Mouse (Mus musculus) 416B (cell line): ENCODE results near the gene Tmem14c.

Experiments
- DNase-seq: peaks from one replicate; pipeline ENCODE4 v3.0.0; 2011; ENCODE audit warnings: low read depth

Gene Tmem14c

DNA sequence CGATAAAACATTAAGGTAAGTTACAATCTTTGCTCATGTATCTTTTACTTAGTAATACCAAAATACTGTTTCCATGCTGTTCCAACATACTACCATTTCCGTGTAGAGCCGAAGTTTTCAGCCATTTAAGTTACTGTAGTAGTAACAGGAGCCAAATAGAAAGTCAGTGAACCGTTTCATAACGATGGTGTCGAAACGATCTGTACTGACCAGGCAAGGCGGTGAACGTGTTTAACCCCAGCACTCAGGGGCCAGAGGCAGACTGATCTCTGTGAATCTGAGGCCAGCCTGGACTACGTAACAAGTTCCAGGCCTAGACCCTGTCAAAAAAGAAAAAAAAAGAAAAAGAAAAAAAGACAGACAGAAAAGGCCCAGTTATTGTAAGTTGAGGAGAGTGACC lies 7.8 kb upstream of the Tmem14c start:
- no peak for DNase-seq

DNA sequence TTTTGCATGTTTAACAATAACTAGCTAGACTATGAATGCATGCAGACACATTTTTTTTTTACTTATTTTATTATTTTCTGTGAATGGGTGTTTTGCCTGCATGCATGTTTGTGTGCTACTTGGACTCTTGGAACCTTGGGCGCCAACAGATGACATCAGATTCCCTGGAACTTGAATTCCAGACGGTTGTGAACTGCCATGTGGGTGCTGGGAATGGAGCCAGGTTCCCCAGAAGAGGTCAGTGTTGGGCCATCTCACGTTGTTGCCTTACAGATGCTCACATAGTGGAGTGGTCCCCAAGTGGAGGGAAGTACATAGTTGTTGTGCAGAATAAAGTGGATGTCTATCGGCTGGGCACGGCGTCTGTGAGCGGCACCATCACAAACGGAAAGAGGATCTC lies 7.1 kb upstream of the Tmem14c start:
- no peak for DNase-seq

DNA sequence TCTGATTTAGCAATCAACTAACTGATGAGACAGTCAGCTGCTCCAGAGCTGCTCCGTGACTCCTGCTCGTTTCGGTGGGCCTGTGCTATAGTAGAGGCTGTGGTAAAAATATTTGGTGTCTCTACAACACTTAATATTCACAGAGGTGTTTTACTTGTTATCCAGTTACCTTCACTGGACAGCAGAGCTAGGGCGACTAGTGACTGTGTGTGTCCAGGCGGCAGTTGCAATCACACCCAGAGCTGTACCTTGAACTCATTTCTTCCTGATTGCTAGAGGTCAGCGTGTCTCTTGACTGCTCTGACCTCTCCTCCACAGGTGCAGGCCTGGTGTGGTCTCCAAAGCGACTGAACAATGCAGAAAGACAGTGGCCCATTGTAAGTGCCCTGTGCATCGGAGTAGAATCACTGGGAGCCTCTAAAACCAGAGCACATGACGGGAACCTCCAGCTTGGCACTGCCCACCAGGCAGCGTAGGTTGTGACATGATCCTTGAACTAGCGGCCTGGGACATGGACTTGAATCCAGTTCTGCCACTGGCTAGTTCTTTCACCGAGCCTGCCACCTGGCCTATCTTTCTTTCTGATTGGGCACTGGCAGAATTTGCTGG lies 809 bp downstream of the Tmem14c start:
- DNase-seq: peak; percentile 16

DNA sequence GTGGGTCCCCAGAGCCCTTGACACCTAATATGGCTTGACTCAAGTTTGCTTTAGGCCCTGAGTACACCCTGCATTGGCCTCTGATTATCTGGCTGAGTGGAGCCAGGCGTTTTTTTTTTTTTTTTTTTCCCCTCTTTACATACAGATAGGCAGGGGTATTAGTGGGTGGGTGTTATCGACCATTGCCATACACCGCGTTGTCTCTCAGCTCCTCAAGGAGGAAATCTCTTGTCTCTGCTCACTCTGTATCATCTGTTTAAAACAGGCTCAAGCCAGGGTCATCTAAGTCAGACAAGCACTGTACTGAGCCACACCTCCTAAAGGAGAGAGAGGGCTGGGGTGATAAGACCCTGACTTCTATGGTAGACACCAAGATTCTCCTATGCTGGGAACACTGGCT lies 1.7 kb downstream of the Tmem14c start:
- DNase-seq: no peak

DNA sequence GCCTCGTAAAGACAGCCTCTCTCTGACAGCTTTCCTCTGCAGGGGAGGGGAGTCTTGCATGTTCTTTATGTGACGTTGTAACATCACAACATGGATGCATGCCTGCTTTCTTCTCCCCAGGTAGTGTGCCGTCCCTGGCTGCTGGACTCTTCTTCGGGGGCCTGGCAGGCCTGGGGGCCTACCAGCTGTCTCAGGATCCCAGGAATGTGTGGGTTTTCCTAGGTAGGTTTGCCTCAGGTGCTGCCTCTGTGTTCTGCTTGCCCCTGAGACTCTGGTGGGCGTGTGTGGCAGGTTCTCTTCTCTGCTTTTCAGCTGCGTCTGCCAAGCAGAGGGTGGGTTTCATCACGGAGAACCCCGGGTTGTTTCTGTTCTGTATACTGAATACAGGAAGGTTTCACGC lies 2.1 kb downstream of the Tmem14c start:
- DNase-seq: no peak

DNA sequence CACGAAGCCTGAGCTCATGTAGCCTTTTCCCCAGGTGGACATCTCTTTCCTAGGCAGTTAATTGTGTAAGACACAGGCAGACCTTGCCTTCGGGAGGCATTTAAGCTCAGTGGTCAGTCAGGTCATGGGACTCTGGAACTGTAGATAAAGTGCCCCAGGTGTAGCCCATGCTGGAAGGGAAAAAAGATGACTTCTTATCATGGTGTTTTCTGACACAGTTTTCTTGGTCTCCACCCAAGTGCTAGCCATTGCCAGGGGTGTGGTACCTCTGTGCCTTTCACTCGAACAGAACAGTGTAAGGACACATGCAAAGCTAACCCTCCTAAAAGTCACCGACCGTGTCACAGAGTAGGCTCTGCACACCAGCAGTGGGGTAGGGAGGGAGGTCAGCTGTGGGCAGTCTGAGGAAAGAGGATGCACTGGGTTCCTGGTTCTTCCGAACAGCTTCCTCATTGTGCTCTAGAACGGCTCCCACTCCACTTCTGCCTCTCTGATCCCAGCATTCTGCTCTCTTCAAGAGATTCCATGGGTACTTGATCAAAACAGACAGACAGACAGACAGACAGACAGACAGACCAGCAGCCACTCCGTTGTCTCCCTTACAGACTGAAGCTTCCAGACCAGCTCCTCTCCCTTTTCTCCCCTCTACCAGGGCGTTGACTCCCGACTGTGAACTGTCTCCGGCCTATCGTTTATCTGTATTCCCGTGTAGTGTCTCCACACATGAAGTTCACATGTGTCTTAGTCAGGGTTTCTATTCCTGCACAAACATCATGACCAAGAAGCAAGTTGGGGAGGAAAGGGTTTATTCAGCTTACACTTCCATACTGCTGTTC lies 2.9 kb downstream of the Tmem14c start:
- no peak for DNase-seq

DNA sequence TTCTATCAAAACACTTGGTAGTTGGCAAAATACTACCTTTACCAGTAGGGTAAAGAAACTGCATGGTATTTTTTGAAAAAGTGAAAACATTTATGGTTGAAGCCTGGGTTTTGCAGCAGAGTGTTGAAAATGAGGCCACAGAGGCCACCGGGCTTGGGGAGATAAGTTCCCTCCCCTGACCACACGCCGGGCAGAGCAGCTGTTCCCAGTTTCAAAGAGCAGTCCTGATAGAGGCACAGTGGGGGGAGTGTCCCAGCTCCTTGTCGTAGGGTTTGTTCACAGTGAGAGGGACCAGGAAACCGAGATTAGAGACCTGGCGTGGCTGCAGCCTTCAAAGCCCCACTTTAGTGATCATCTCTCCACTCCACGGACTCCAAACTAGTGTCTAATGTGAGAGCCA lies 4.4 kb downstream of the Tmem14c start:
- DNase-seq: no peak

DNA sequence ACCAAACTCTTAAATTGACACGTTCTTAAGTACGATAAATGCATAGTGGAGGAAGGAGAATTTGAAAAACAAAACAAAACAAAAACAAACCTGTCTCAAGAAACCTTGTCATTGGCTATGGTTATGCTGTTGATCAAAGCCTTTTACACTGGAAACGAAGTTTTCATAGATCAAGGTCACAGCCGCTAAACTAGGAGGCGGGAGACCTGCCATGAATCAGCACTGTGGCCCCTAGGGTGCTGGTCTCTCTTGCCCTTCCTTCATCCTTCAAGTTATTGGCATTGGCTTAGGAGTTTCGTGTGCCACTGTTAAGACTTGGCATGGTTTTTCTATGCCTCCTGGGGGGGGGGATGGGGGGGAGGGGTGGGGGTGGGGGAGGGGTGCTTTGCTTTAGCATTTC lies 5.5 kb downstream of the Tmem14c start:
- DNase-seq: no peak

DNA sequence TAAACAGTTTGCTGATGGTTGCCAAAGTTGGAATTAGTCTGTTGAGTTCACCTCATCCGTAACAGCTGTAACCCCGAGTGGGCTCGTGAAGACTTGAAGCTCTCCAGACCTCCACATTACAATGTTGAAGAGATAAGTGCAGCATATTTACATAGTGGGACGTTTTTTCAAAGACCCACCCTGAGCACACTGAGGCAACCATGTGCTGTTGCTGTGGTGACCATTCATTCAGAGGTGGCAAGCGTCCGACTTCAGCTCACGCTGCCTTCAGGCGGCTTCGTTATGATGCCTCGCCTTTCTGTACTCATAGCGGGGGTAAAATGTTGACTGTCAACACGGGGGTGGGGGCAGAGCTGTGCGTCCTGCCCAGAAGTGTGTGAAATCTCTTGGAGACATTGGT lies 6.0 kb downstream of the Tmem14c start:
- no peak for DNase-seq

DNA sequence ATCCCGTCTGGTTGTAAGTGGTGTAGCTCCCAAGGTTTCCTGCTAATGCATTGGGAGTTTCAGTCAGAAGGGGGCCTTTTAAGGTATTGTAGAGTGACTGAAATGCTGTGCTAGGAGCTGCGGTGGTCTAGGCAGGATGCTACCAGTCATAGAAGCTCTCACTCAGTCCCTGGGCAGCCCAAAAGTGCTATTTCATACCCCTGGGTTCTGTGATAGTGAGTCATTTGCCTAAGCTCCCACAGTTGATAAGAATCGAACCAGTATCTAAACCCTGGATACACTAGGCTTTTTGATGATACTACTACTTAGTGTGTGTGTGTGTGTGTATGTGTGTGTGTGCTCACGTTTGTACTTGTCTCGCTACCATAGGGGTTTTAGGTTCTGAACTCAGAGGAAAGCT lies 14.0 kb downstream of the Tmem14c start:
- DNase-seq: peak; percentile 66

DNA sequence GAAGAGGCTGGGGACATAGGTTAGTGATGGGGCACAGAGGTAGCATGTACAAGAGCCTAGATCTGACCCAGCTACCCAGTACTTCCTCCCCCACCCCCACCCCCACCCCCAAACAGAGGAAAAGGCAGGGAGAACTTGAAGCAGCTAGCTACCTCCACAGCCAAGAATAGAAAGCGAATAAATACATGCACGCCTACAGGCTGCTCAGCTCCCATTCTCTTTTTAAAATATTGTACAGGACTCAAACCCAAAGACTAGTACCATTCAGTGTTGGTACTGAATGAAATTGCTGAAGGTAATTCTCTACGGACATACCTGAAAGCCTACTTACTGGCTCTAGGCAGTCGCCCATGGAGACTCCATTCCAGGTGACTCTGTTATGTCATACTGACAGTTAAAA lies 26.4 kb downstream of the Tmem14c start:
- DNase-seq: no peak

DNA sequence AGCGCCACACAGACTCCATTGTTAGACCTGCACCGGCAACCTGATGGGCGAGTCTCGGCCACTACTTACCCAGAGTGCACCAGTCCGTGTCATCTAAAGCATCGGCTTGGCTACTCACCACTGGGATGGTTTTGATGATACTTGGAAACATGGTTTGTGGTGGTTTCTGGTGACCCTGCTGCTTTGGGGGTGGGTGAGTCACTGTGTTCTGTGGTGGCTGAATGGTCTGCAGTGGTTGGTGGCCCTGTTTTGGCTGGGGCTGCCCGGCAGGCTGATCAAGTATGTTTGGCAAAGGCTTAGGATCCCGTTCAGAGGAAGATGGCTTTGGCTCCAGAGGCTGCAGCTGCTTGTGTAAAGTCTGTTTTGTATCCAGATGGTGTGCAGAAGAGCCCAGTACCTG lies 29.8 kb downstream of the Tmem14c start:
- DNase-seq: peak; percentile 62

DNA sequence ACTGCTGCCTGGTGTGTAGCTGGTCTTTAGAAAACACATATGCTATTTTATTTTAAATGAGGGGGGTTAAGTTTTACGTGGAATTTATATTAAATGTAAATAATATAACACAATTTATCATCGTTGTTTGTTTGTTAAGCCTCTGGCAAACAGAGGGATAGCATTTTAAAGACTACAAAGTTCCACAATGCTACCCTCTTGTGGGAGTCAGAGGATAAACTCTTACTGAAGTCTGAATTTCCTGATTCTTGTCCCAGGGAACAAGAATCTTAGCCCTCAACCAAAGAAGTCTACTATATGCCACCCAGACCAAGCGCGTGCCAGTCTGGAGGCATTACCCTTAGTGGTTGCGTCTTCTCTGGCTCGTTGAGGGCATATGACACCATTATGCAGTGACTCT lies 31.2 kb downstream of the Tmem14c start:
- DNase-seq: peak; percentile 12

DNA sequence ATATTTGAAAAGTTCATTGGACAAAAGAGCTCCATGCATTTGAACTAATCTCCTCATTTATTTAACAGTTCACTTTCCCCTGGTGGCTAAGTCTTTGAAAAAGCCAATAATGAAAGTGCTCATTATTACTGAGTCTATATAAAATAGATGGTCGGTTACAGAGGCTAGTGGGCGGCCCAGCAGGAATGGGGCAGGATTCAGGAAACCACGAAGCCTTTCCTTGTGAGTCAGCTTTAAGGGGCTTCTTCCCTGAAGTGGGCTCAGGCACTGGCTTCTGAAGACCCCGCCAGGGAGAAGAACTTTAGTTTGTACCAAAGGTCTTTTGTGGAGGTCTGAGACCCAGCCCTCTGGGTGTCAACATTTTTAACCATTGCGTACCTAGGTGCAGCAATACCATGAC lies 35.9 kb downstream of the Tmem14c start:
- DNase-seq: no peak

DNA sequence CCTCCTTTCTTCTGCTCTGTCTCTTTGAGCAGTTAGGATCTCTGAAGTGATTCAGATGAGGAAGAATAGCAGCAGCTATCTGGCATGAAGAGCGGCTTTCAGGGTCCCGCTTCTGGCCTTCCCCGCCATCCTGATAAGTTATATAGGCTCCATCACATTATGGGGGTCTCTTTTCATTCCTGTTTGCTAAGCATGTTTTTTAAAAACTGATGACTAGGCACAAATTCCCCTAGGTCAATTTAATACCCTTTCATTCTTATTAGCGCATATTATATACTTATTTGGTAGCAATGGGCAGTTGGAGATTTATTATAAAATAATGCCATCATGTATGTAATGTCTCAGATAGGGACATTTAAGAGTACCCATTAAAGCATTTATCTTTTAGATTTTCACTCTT lies 51.5 kb downstream of the Tmem14c start:
- DNase-seq: no peak

DNA sequence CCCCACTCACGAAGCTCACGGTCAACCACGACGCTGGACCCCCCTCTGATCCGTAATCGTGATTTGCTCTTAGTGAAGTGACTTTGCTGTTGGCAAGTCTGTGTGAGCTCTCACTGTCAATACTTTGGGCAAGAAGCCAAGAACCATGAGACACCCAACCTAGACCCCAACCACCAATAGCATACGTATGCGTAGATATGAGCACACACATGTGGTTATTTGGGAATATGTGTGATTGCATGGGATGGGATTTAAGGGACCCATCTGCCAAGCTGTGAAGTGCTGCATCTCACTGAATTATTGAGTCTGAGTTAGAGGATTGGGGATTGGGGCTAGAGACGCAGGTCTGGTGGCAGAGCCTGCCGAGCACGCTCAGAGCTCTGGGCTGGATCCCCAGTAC lies 55.5 kb downstream of the Tmem14c start:
- no peak for DNase-seq
